Mouse (Mus musculus) cerebellum, adult 8-10 months (tissue): ENCODE data around the gene Lin54.

Experiments used
- DNase-seq: peaks from one replicate; pipeline ENCODE4 v3.0.0; 2022

The Lin54 gene

GRCm38 (mm10) chr5:100415761-100416590 lies 84.5 kb downstream of the Lin54 start, which contains the start of gene Sec31a:
Gene Sec31a (minus strand): TSS chr5:100416234.
- DNase-seq, result peak; percentile 96

- no peak for DNase-seq
Observed at GRCm38 (mm10) chr5:100414474-100415196, 85.8 kb downstream of the Lin54 start.

- no peak for DNase-seq
Observed at GRCm38 (mm10) chr5:100412886-100413285, 87.6 kb downstream of the Lin54 start.

GRCm38 (mm10) chr5:100410281-100410680 lies 90.2 kb downstream of the Lin54 start:
- DNase-seq, result no peak

GRCm38 (mm10) chr5:100408485-100408884 lies 92.0 kb downstream of the Lin54 start:
- DNase-seq, result no peak

- DNase-seq, result no peak
Observed at GRCm38 (mm10) chr5:100396753-100397152, 103.7 kb downstream of the Lin54 start.

- no peak for DNase-seq
Observed at GRCm38 (mm10) chr5:100393681-100394080, 106.8 kb downstream of the Lin54 start.

GRCm38 (mm10) chr5:100392436-100392955 lies 107.9 kb downstream of the Lin54 start:
- no peak for DNase-seq
